Mouse (Mus musculus): ENCODE results near the gene Cfap61.

- TF ChIP-seq CTCF (IDR thresholded peaks at IDR 0.05; ENCODE audit: insufficient read depth, low read depth, low read length) (no peak), POLR2A (IDR thresholded peaks at IDR 0.05; ENCODE audit: insufficient read depth, low read depth, low read length) (no peak)
Observed at GRCm38 (mm10) chr2:146257609-146258008, 323.0 kb downstream of the Cfap61 start.
